Mouse (Mus musculus): ENCODE results near the gene Tacc2. TPM values are rescaled to one million over a fixed set of nuclear protein-coding genes. Genes with fewer than 3 reads are reported as not detected.
A peak's percentile ranks its signal among the peaks of the same experiment; 100 is the strongest.
"Not testable (repeated sequence)": the region's sequence is repeated elsewhere in the genome, so short reads cannot be mapped to it uniquely, and the experiment has no call there.

Gene Tacc2
- total RNA-seq (2021) = 100 to 1,000 TPM; 505 to 575 TPM

DNA sequence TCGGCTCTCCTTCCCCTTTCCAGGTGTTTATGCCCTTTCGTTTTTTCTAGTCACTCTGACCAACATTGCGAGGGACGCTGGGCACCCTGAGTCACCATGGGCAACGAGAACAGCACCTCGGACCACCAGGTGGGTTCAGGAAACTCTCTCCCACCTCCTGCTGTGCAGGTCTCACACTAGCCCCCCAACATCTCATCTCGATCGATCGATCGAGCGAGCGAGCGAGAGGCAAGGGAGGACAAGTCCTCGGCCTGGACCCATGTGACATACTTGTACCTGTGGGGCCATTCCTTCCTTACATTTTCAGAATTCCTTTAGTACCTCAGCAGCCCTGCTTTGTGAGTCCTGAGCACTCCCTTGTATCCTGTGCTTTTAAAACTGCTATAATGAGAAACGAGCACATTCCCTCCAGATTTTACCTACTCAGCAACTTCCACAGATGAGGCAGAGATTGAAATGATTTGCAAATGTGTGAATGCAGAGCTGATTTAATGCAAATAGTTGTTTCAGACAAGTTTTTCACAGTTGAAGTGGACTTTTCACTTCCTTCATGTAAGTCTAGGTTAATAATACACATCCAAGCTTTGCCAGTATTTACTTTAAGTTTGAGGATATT is at the start of gene Tacc2:
Gene Tacc2, plus strand, starts transcription at position 51 of the 616 bp plus-strand sequence.
- intact Hi-C loops (cut with DNase I) = no loop called here

GRCm38 (mm10) chr7:130531138-130531537 is 46.1 kb upstream of the Tacc2 start:
- DNase-seq; intact Hi-C loops (cut with DNase I): not testable (repeated sequence)

More for the DNA sequence above, at the start of gene Tacc2:
- no peak for DNase-seq

GRCm38 (mm10) chr7:130533316-130534260 is 43.6 kb upstream of the Tacc2 start:
- intact Hi-C loops (cut with DNase I) = loop anchor here (2.0 kb wide), 2 partner anchors 139 to 229 kb away; no protein-coding TSS in a partner anchor
- DNase-seq = peak; percentile 91 to 95

DNA sequence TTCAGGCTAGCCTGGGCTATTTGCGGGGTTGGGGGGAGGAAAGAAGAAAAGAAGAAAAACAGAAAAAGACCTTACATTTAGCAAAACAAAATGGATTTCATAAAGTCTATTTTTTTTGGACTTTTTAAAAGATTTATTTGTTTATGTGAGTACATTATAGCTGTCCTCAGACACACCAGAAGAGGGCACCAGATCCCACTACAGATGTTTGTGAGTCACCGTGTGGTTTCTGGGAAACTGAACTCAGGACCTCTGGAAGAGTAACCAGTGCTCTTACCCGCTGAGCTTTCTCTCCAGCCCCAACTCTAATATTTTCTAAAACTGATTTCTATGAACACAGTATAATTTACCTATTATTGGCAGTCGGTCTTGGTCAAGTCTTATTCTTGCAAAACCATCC is 42.1 kb upstream of the Tacc2 start:
- intact Hi-C loops (cut with DNase I) = loop anchor here (5.0 kb wide), 1 partner anchor 197 kb away; no protein-coding TSS in a partner anchor
- no peak for DNase-seq

DNA sequence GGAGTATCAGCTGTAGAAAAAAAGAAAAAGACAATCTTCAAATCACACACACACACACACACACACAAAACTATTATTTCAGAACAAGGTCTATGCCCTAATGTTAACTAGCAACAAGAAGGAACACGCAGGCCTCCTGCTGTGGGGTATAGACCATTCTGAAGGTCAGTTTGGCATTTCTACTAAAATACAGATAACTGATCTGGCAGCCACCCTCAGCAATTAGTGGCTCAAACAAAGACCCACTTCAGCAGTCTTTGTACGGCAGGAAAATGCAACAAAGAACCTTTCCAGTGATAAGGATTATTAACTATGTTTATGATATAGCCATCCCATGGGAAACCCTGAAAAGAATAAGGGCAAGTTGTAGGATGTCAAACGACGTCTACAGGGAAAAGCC is 40.2 kb upstream of the Tacc2 start:
- no peak for DNase-seq
- intact Hi-C loops (cut with DNase I) = loop anchor here (5.0 kb wide), 1 partner anchor 195 kb away; no protein-coding TSS in a partner anchor

GRCm38 (mm10) chr7:130540176-130540575 is 37.1 kb upstream of the Tacc2 start:
- intact Hi-C loops (cut with DNase I) = loop anchor here (1.0 kb wide), 1 partner anchor 46 kb away; no protein-coding TSS in a partner anchor
- no peak for DNase-seq

DNA sequence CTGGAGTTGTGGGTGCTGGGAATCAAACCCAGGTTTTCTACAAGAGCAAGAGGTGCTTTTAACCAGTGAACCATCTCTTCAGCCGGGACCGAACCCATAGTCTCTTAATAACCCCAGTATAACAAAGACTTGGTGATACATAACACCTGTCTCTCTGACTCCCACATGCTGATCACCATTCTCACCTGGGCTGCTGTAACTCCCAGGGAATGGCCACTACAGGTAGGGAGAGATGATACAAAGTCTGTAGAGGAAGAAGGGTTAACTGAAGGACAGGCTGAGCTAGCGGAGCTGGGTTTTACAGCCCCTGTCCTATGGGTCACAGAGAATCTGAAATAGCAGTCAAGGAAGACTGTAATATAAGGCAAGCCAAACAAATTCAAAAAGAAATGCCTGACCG is 34.1 kb upstream of the Tacc2 start:
- no peak for DNase-seq
- intact Hi-C loops (cut with DNase I) = no loop called here

DNA sequence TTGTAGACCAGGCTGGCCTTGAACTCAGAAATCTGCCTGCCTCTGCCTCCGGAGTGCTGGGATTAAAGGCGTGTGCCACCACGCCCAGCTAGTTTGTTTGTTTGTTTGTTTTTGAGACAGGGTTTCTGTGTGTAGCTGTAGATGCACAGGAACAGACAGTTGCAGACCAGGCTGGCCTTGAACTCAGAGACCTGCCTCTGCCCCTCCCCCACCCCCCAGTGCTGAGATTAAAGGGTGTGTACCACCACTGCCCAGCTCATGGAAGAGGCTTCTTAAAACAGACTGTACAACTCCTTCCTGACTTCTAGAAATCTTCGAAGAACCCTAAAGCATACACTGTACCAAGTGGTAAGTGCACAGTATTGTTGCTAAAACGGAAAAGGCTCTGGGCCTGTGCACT is 31.8 kb upstream of the Tacc2 start:
- no peak for DNase-seq
- intact Hi-C loops (cut with DNase I) = loop anchor here (5.0 kb wide), 1 partner anchor 107 kb away; no protein-coding TSS in a partner anchor

DNA sequence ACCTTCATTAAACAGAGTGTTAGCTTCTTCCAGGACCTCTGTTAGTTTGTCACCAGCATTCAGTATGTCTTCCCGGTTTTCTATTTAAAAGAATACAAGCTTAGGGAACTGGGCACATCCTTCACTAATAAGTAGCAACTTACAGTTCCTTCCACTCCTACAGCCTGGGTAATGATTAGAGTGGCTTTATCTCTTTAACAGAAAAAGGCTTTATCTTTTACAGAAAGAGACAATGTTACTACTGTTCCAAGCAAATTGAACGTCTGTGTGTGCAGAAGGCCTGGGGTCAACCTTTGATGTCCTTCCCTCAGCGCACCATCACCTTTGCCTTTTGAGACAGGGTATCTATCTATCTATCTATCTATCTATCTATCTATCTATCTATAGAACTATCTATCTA is 31.3 kb upstream of the Tacc2 start:
- intact Hi-C loops (cut with DNase I) = loop anchor here (2.0 to 5.0 kb wide), 2 partner anchors 25 to 106 kb away; partner anchors contain the start of gene Ate1
- no peak for DNase-seq

- no peak for DNase-seq
- intact Hi-C loops (cut with DNase I) = loop anchor here (2.0 to 5.0 kb wide), 2 partner anchors 26 to 106 kb away; partner anchors contain the start of gene Ate1
These were observed 30.8 kb upstream of the Tacc2 start for GRCm38 (mm10) chr7:130546421-130546790.

- intact Hi-C loops (cut with DNase I) = loop anchor here (2.0 to 5.0 kb wide), 2 partner anchors 26 to 105 kb away; partner anchors contain the start of gene Ate1
These were observed 30.3 kb upstream of the Tacc2 start for GRCm38 (mm10) chr7:130546791-130547484.

DNA sequence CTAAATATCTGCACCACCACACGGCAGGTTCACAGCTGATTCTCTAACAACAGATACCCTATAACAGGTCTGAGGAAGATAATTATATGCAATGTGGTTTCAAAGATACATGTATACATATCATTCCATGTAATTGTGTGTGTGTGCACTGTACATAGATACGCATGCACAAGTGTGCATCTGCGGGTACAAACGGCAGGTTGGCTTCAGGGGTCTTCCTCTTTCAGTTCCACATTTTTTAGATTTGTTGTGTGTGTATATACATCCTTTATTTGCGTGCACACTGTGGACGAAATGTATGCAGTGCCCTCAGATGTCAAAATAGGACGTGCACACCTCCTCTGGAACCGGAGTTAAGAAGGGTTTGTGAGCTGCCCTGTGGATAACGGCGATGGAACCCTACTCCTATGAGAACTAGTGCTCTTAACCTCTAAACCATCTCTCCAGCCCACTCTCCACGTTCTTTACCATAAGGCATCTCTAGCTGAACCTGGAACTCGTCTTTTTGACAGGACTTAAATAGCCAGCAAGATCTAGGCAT is 29.5 kb upstream of the Tacc2 start:
- no peak for DNase-seq
- intact Hi-C loops (cut with DNase I) = loop anchor here (2.0 to 5.0 kb wide), 2 partner anchors 27 to 105 kb away; partner anchors contain the start of gene Ate1

More at GRCm38 (mm10) chr7:130546791-130547484, 30.3 kb upstream of the Tacc2 start:
- peak; percentile 91 to 96 for DNase-seq

DNA sequence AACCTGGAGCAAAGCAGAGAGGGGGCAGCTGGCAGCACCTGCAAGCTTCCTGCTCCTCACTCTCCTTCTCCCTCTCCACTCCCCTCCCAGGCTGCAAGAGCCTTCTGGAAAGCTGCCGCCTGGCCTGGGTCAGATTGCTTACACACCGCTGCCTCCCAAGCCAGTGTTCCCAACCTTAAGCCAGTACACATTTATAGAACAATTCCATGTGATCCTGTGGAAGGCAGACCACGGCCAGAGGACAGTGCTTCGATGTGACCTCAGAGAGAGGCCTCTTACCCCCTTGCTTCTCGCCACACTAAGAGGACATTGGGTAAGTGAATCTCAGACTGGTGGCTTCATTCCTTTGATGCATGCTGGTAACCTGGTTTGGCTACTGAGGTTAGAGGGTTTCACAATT is 24.5 kb upstream of the Tacc2 start:
- intact Hi-C loops (cut with DNase I) = no loop called here
- DNase-seq = peak; percentile 37 to 62

DNA sequence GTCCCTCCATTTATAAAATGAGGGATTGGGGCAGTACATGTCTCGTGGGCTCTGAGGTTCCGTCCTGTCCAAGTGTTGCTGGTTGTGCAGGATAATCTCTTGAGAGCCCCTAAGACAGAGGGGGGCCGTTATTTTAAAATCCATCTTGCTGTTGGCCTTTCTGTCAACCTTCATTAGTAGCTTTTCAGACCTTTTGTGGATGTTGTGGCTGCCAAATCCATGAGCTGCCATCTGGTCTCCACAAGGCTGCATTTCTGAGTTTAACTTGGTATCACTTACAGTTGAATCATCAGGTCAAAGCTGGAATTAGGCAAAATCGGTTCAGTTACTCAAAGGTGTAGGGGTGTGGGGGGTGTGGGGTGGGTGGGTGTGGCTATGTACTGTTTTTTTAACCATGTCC is 23.9 kb upstream of the Tacc2 start:
- intact Hi-C loops (cut with DNase I) = no loop called here

GRCm38 (mm10) chr7:130555597-130555996 is 21.6 kb upstream of the Tacc2 start:
- intact Hi-C loops (cut with DNase I) = no loop called here
- DNase-seq = no peak

More for the DNA sequence above, 23.9 kb upstream of the Tacc2 start:
- DNase-seq = no peak

DNA sequence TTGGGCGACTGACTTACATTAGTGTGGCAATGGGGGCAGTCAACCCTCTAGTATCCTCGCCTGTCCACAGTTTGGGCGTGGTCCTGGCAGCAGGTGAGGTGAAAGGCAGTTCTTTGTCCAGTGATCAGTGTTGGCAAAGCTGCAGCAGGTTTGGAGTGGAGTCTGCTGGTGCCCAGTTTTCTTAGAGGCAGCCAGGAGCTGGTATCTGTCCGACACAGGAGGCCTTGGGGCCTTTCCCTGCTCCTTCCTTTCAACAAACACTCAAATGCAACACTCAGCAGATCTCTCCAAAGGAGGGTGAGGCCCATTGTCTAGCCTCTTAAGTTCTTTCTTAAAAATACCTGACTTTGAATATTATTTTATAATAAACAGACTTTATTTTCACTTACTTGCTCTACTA is 18.6 kb upstream of the Tacc2 start:
- intact Hi-C loops (cut with DNase I) = no loop called here
- no peak for DNase-seq

- no peak for DNase-seq
- intact Hi-C loops (cut with DNase I) = no loop called here
These were observed 16.3 kb upstream of the Tacc2 start for GRCm38 (mm10) chr7:130560933-130561332.

DNA sequence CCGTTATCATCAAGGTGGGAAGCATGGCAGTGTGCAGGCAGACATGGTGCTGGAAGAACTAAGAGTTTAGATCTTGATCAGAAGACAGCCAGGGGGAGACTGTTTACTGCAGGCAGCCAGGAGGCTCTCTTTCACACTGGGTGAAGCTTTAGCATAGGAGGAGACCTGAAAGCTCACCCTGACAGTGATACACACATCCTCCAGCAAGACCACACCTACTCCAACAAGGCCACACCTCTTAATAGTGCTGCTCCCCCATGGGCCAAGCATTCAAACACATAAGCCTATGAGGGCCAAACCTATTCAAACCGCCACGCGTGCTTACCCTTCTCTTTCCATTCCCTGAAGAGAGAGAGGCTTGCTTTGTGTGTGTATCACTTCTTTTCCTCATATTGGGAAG is 14.0 kb upstream of the Tacc2 start:
- DNase-seq = no peak
- intact Hi-C loops (cut with DNase I) = no loop called here

DNA sequence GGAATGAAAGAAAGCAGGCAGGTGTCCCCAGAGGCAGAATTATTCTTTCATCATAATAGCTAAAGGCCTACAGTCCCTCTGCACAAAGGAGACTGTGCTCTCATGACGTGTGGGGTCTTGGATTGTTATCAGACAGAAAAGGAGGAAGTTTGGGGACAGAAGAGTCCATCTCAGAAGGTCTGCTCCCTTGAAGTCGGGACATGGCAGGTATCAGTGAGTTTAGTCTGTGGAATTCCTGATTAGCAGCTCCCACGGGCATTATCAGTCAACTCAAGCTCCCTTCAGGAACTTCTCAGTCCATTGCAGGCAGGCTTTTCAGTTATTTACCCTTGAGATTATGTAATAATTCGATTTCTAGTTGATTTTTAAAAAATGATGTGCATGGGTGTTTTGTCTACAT is 13.4 kb upstream of the Tacc2 start:
- intact Hi-C loops (cut with DNase I) = no loop called here
- no peak for DNase-seq

- DNase-seq = no peak
- intact Hi-C loops (cut with DNase I) = no loop called here
These were observed 12.6 kb upstream of the Tacc2 start for GRCm38 (mm10) chr7:130564596-130564995.
